18 mouse cellular contexts compared by ENCODE assay signal in genomic region chr17:62754638-62755037, GRCm38 (mm10).
"Had no signal": no experiment of that assay in that cellular context is flagged by ENCODE, and none has a peak within 500 bp of the region (broad histone marks: within the 10 kb centered on the region; RNA-seq: fewer than 3 reads in every experiment).

No protein-coding gene starts in this region.

- H3K36me3 ChIP-seq: lung, embryonic 15.5 days; midbrain, embryonic 13.5 days; midbrain, embryonic 15.5 days; neural tube, embryonic 12.5 days had no signal

- H3K9ac ChIP-seq: liver, postnatal 0 days; lung, embryonic 15.5 days; midbrain, embryonic 13.5 days; midbrain, embryonic 15.5 days; neural tube, embryonic 12.5 days had no signal

- H3K4me3 ChIP-seq: lung, embryonic 15.5 days; megakaryocyte, embryonic 14.5 days; midbrain, embryonic 13.5 days; midbrain, embryonic 15.5 days; neural tube, embryonic 12.5 days had no signal

- ATAC-seq: liver, postnatal 0 days; lung, postnatal 0 days; midbrain, embryonic 13.5 days; midbrain, embryonic 15.5 days had no signal

- H3K27ac ChIP-seq: lung, embryonic 15.5 days; macrophage; midbrain, embryonic 13.5 days; midbrain, embryonic 15.5 days; neural tube, embryonic 12.5 days had no signal

- H3K4me2 ChIP-seq: lung, embryonic 15.5 days; midbrain, embryonic 11.5 days; midbrain, embryonic 13.5 days; midbrain, embryonic 15.5 days; neural tube, embryonic 12.5 days had no signal

- DNase-seq: liver, postnatal 0 days; lung, adult 2 months; lung, postnatal 14 days; lung, postnatal 36 days; retina, postnatal 1 day; right cerebral cortex, postnatal 14 days; spleen, adult 18-20 months; thymus, adult 2 months; thymus, postnatal 25 days; thymus, postnatal 4 days had no signal

- H3K4me1 ChIP-seq: megakaryocyte, embryonic 14.5 days; neural tube, embryonic 12.5 days had no signal

- H3K9me3 ChIP-seq: lung, embryonic 15.5 days; midbrain, embryonic 13.5 days; midbrain, embryonic 15.5 days; neural tube, embryonic 12.5 days had no signal

- H3K27me3 ChIP-seq: lung, embryonic 15.5 days; megakaryocyte, embryonic 14.5 days; midbrain, embryonic 13.5 days; midbrain, embryonic 15.5 days; neural tube, embryonic 12.5 days had no signal
